Mouse (Mus musculus) forebrain, embryonic 15.5 days (tissue): ENCODE measurements at regions not wholly inside any gene's neighbourhood (a gene's known extent, or its start where the extent isn't known, plus 50 kb on each side); places are given as distances from the start of the nearest gene placed in this dataset.

Source experiments
- ATAC-seq: fragments of 200-750 bp; cut with Nextera tagmentation; replicated peaks from 2 replicates; pipeline ENCODE4 v1.8.0; 2017; ENCODE audit warnings: mild to moderate bottlenecking, moderate TSS enrichment, moderate library complexity
- H3K27ac ChIP-seq: fragments of 300-500 bp; sonication (generic); replicated peaks from 2 replicates; pipeline ENCODE4 v1.5.1; 2015; ENCODE audit warnings: mild to moderate bottlenecking, inconsistent platforms
- H3K27me3 ChIP-seq: fragments of 300-500 bp; sonication (generic); 2 replicates; pipeline ENCODE4 v1.6.1; 2015; ENCODE audit warnings: inconsistent platforms
- H3K36me3 ChIP-seq: fragments of 300-500 bp; sonication (generic); 2 replicates; pipeline ENCODE4 v1.6.1; 2015; ENCODE audit warnings: mild to moderate bottlenecking, inconsistent platforms
- H3K4me1 ChIP-seq: fragments of 300-500 bp; sonication (generic); 2 replicates; pipeline ENCODE4 v1.6.1; 2015; ENCODE audit warnings: inconsistent platforms
- H3K4me2 ChIP-seq: fragments of 300-500 bp; sonication (generic); replicated peaks from 2 replicates; pipeline ENCODE4 v1.6.1; 2015; ENCODE audit warnings: mild to moderate bottlenecking, inconsistent platforms
- H3K4me3 ChIP-seq: fragments of 300-500 bp; sonication (generic); 2 replicates; pipeline ENCODE4 v1.5.1; 2015; ENCODE audit warnings: mild to moderate bottlenecking, inconsistent platforms
- H3K9ac ChIP-seq: fragments of 300-500 bp; sonication (generic); replicated peaks from 2 replicates; pipeline ENCODE4 v1.6.1; 2015; ENCODE audit warnings: mild to moderate bottlenecking, inconsistent platforms
- H3K9me3 ChIP-seq: fragments of 300-500 bp; sonication (generic); 2 replicates; pipeline ENCODE4 v1.6.1; 2016; ENCODE audit warnings: inconsistent platforms
- WGBS: fragments of 180-500 bp; shearing (Covaris S2); methylation state at CpG from one replicate; pipeline ENCODE4 v1.1.7; 2015; ENCODE audit warnings: mixed read lengths; 5-methylcytosine and 5-hydroxymethylcytosine counted together

- peaks cover 3% of the 10 kb centered on the region; the same call in 1 of the 2 replicates for H3K4me1 ChIP-seq
- no peak overlapping the region for H3K9ac ChIP-seq
- WGBS: 69% methylated on average over 5 of the region's 5 CpGs
- no peak overlapping the region for H3K4me3 ChIP-seq
- H3K27ac ChIP-seq: no peak overlapping the region
- no peak overlapping the region for H3K4me2 ChIP-seq
- H3K9me3 ChIP-seq: no peaks in the 10 kb centered on the region
- no peak for ATAC-seq
- H3K27me3 ChIP-seq: no peaks in the 10 kb centered on the region
- no peaks in the 10 kb centered on the region for H3K36me3 ChIP-seq
Observed at GRCm38 (mm10) chr9:83259511-83259910, 113.0 kb upstream of the Hmgn3 start.

DNA sequence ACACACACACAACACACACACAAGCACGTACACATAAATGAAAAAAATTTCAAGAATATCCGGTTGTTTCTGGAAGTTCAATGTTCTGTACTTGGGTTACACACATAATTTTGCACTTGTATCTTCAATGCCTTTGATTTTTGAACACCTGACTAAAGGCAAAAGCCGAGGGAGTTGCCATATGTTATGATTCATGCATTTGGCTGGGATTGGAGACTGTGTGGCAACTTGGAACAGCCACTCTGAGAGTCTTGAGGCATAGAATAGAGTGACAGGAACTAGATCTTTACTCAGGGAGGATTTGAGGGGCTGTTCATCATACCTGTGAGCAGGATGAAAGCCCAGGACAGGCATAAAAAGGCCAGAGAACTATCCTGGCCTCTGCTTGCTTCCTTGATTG lies 112.5 kb upstream of the Hmgn3 start:
- Histone ChIP-seq H3K9ac (no peak overlapping the region), H3K36me3 (no peaks in the 10 kb centered on the region), H3K9me3 (no peaks in the 10 kb centered on the region), H3K4me3 (no peak overlapping the region), H3K4me2 (no peak overlapping the region), H3K27ac (no peak overlapping the region), H3K4me1 (peaks cover 3% of the 10 kb centered on the region; the same call in 1 of the 2 replicates), H3K27me3 (no peaks in the 10 kb centered on the region)
- 85% methylated on average over 3 of the region's 3 CpGs for WGBS
- ATAC-seq: no peak

GRCm38 (mm10) chr9:83258476-83258875 lies 112.0 kb upstream of the Hmgn3 start:
- Histone ChIP-seq H3K27ac (no peak overlapping the region), H3K4me3 (no peak overlapping the region), H3K9ac (no peak overlapping the region), H3K27me3 (no peaks in the 10 kb centered on the region), H3K36me3 (no peaks in the 10 kb centered on the region), H3K4me2 (no peak overlapping the region), H3K4me1 (peaks cover 3% of the 10 kb centered on the region; the same call in 1 of the 2 replicates), H3K9me3 (no peaks in the 10 kb centered on the region)
- WGBS: 92% methylated on average over 3 of the region's 3 CpGs
- ATAC-seq: no peak

- no peaks in the 10 kb centered on the region for H3K27me3 ChIP-seq
- H3K9ac ChIP-seq: no peak overlapping the region
- H3K4me2 ChIP-seq: no peak overlapping the region
- no peak overlapping the region for H3K4me3 ChIP-seq
- H3K4me1 ChIP-seq: peaks cover 1% of the 10 kb centered on the region; the same call in 1 of the 2 replicates
- H3K27ac ChIP-seq: no peak overlapping the region
- no peaks in the 10 kb centered on the region for H3K9me3 ChIP-seq
- ATAC-seq: no peak
- 95% methylated on average over 6 of the region's 6 CpGs for WGBS
- no peaks in the 10 kb centered on the region for H3K36me3 ChIP-seq
Observed at GRCm38 (mm10) chr9:83254356-83254755, 107.9 kb upstream of the Hmgn3 start.

DNA sequence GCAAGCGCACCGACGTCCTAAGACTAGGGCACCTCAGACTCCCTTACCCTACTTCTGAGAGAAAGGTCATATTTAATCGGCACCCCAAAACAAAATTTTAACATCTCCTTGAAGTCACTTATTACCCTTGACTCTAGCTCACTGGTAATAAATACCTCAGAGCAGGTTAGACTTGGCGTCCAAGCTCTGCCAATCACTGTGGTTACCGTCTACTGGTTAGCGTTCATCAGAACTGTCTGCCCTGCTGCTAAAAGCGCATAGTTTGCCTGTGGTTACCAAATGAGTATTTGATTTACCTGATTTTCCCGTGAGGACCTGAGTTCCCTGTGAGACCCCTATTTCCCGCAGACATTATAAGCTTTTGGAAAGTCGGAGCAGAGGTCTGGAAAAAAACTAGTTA lies 107.3 kb upstream of the Hmgn3 start:
- 92% methylated on average over 11 of the region's 11 CpGs for WGBS
- H3K27me3 ChIP-seq: no peaks in the 10 kb centered on the region
- no peaks in the 10 kb centered on the region for H3K4me1 ChIP-seq
- H3K9ac ChIP-seq: no peak overlapping the region
- no peaks in the 10 kb centered on the region for H3K36me3 ChIP-seq
- H3K4me2 ChIP-seq: no peak overlapping the region
- no peak for ATAC-seq
- H3K4me3 ChIP-seq: no peak overlapping the region
- H3K9me3 ChIP-seq: no peaks in the 10 kb centered on the region
- no peak overlapping the region for H3K27ac ChIP-seq

DNA sequence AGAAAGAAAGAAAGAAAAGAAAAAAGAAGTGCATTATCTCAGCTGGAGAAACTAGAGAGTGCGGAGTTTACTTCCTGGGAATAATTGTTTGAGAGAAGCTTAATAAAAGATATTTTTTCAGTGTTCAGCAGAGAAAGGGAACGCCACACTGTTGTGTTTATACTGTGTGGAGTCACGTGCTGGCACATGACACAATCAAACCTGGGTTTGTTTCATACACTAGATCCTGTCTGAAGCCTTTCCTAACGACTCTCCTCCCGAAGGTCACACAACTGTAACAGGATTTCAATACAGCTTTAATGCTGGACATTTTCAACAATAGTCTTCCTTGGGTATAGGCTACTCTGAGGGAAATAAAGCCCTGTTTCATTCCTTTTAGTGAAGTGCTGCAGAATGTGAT lies 105.3 kb upstream of the Hmgn3 start:
- Histone ChIP-seq H3K4me1 (no peaks in the 10 kb centered on the region), H3K36me3 (no peaks in the 10 kb centered on the region), H3K9me3 (no peaks in the 10 kb centered on the region), H3K4me3 (no peak overlapping the region), H3K27ac (no peak overlapping the region), H3K27me3 (no peaks in the 10 kb centered on the region), H3K9ac (no peak overlapping the region; the same call in 1 of the 2 replicates), H3K4me2 (no peak overlapping the region)
- 35% methylated on average over 5 of the region's 5 CpGs for WGBS
- no peak for ATAC-seq

DNA sequence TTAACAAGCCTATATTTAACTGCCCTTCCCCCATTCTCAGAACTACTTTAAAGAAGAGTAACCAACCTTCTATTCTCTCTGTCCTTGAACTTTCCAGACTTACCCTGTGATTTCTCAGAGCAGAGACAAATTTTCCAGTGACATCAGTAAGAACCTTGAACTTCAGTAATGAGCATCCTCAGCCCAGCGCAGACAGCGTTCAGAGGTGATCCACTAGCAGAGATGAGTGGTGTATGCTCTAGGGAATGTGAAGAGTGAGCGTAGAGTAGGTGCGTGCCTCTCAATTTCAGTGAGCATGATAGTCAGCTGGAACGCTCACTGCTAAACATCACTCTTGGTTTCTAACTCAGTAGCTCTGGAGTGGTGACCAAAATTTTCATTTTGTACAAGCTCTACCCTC lies 103.4 kb upstream of the Hmgn3 start:
- 95% methylated on average over 5 of the region's 5 CpGs for WGBS

GRCm38 (mm10) chr9:83248164-83248730 lies 101.8 kb upstream of the Hmgn3 start:
- Histone ChIP-seq H3K9ac (no peak overlapping the region), H3K27me3 (no peaks in the 10 kb centered on the region), H3K36me3 (no peaks in the 10 kb centered on the region), H3K4me1 (no peaks in the 10 kb centered on the region), H3K4me2 (no peak overlapping the region), H3K9me3 (no peaks in the 10 kb centered on the region), H3K4me3 (no peak overlapping the region), H3K27ac (no peak overlapping the region)
- WGBS: 93% methylated on average over 2 of the region's 2 CpGs
- ATAC-seq: no peak

More for the DNA sequence above, 103.4 kb upstream of the Hmgn3 start:
- Histone ChIP-seq H3K9ac (no peak overlapping the region), H3K27ac (no peak overlapping the region), H3K27me3 (no peaks in the 10 kb centered on the region), H3K4me3 (no peak overlapping the region), H3K9me3 (no peaks in the 10 kb centered on the region), H3K4me2 (no peak overlapping the region), H3K36me3 (no peaks in the 10 kb centered on the region), H3K4me1 (no peaks in the 10 kb centered on the region)
- ATAC-seq: no peak

DNA sequence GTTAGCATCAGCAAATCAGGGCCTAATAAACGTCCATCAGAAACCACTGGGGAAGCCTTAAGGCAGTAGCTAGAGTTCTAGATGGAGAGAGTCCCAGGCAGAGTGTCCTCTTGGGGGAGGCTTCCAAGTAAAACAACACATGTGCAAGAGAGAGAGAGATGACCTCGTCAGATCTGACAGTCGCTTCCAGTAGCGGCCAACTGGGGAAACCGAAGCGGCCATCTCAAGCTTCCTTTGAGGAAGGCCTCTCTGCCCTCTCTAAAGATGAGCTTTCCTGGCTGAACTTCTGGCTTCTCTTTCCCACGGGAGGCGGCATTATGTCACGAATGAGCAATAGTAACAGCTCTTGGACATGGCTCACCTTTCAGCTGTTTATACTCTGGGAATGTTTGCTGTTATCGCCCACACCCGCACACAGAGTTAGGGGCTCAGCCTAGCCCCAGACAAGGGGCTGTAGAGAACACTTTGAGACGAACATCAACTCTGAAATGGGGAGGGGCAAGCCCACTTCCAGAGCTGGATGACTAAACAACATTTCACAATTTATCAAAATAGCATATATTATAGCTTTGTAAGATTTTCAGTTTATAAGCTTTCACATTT lies 100.7 kb upstream of the Hmgn3 start:
- no peak for ATAC-seq
- 84% methylated on average over 12 of the region's 12 CpGs for WGBS
- no peaks in the 10 kb centered on the region for H3K27me3 ChIP-seq
- no peak overlapping the region for H3K27ac ChIP-seq
- no peak overlapping the region for H3K9ac ChIP-seq
- H3K9me3 ChIP-seq: no peaks in the 10 kb centered on the region
- H3K4me1 ChIP-seq: no peaks in the 10 kb centered on the region
- H3K4me2 ChIP-seq: no peak overlapping the region
- no peaks in the 10 kb centered on the region for H3K36me3 ChIP-seq
- no peak overlapping the region for H3K4me3 ChIP-seq

- no peak overlapping the region for H3K9ac ChIP-seq
- H3K27me3 ChIP-seq: no peaks in the 10 kb centered on the region
- H3K4me3 ChIP-seq: no peak overlapping the region
- 90% methylated on average over 4 of the region's 4 CpGs for WGBS
- H3K36me3 ChIP-seq: no peaks in the 10 kb centered on the region
- no peak for ATAC-seq
- H3K4me2 ChIP-seq: no peak overlapping the region
- H3K9me3 ChIP-seq: no peaks in the 10 kb centered on the region
- no peaks in the 10 kb centered on the region for H3K4me1 ChIP-seq
- no peak overlapping the region for H3K27ac ChIP-seq
Observed at GRCm38 (mm10) chr9:83241119-83241518, 94.6 kb upstream of the Hmgn3 start.

DNA sequence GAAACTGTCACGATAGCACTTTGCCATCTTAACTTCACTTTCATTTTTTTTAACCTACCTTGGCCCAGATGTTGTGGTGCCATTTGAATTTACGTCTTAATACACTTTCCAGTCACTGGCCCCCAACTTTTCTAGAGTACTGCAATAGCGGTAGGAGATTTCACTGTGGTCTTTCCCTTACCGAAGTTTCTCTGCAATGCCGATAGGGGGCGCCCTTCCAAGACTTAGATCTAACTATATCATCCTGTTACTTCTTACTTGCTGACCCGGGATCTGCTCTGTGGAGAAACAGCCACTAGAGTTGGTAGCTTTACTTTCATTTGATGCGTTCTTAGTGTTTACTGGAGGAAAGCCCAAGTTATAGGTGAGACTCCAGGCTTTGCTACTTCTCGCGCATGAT lies 92.6 kb upstream of the Hmgn3 start:
- Histone ChIP-seq H3K4me3 (no peak overlapping the region), H3K4me1 (no peaks in the 10 kb centered on the region), H3K4me2 (no peak overlapping the region), H3K9ac (no peak overlapping the region), H3K9me3 (no peaks in the 10 kb centered on the region), H3K27me3 (no peaks in the 10 kb centered on the region), H3K36me3 (no peaks in the 10 kb centered on the region), H3K27ac (no peak overlapping the region)
- ATAC-seq: no peak
- 81% methylated on average over 10 of the region's 10 CpGs for WGBS

DNA sequence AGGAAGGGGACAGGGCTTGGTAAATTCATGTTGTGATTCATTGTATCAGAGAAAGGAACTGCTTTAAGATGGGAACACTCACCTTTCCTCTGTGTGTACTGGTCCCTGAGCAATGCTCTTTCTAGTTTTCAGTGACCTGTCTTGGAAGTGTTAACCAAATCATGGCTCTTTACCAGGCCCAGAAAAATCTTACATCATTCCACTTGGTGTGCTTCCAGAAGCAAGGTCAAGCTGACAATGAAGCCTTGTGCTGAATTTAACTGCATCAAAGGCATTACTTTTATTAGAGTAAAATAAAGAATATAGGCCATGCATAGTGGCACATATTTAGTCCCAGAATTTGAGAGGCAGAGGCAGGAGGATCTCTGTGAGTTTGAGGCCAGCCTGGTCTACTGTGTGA lies 75.4 kb upstream of the Hmgn3 start:
- H3K9me3 ChIP-seq: no peaks in the 10 kb centered on the region
- no peak for ATAC-seq
- no peak overlapping the region for H3K27ac ChIP-seq
- H3K4me3 ChIP-seq: no peak overlapping the region
- no peaks in the 10 kb centered on the region for H3K4me1 ChIP-seq
- no peak overlapping the region for H3K4me2 ChIP-seq
- no peak overlapping the region for H3K9ac ChIP-seq
- no peaks in the 10 kb centered on the region for H3K36me3 ChIP-seq
- no peaks in the 10 kb centered on the region for H3K27me3 ChIP-seq

DNA sequence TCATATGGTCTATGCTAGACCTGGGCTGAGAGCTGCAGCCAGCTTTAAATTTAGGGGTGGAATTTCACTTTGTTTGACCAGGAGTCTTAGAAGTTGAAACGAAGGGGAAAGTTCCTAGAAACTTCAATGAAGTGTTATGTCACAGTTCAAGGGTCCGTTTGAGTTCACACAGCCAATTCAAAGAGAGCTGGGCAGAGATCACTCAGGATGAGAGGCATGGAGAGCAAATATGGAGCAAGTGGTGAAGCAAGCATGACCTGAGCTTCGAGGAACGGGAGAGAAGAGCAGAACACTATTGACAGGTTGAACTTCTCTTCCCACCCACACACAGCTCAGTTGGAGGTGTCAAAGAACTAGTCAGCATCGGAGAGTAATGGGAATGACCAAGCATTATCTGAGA lies 56.1 kb upstream of the Hmgn3 start:
- no peak for ATAC-seq
- no peak overlapping the region for H3K27ac ChIP-seq
- 78% methylated on average over 5 of the region's 5 CpGs for WGBS

More for the DNA sequence above, 56.1 kb upstream of the Hmgn3 start:
- H3K9ac ChIP-seq: no peak overlapping the region
- no peaks in the 10 kb centered on the region for H3K4me1 ChIP-seq
- H3K9me3 ChIP-seq: no peaks in the 10 kb centered on the region
- no peak overlapping the region for H3K4me3 ChIP-seq
- no peak overlapping the region for H3K4me2 ChIP-seq
- H3K36me3 ChIP-seq: no peaks in the 10 kb centered on the region
- H3K27me3 ChIP-seq: no peaks in the 10 kb centered on the region
